Mouse (Mus musculus) heart, postnatal 10 days (tissue): Measurements from ENCODE around the gene Erp44. TPM values are rescaled to one million over a fixed set of nuclear protein-coding genes. Genes with fewer than 3 reads are reported as not detected.
A peak's percentile ranks its signal among the peaks of the same experiment; 100 is the strongest.

Experiments used
- DNase-seq, 2 experiments: peaks; one replicate each; pipeline ENCODE4 v3.0.0; 2021
- intact Hi-C: fragments of 180-260 bp; cut with DNase I; formaldehyde crosslinking; loops from one replicate; pipeline ENCODE4 v1.15.1; 2025
- total RNA-seq, 2 experiments: library from RNA; stranded (reverse); gene quantifications; 2 replicates each; pipeline ENCODE4 v1.2.3; 2021

Gene Erp44
- 10 to 100 TPM; 30.3 to 35.1 TPM for total RNA-seq

- DNase-seq = peak; percentile 98
- intact Hi-C loops = no loop called here
These were observed at the start of gene Erp44, which contains the start of gene Invs for GRCm38 (mm10) chr4:48279498-48280134. Gene Erp44, minus strand, starts transcription at chr4:48279558. Gene Invs, plus strand, starts transcription at chr4:48279760.

DNA sequence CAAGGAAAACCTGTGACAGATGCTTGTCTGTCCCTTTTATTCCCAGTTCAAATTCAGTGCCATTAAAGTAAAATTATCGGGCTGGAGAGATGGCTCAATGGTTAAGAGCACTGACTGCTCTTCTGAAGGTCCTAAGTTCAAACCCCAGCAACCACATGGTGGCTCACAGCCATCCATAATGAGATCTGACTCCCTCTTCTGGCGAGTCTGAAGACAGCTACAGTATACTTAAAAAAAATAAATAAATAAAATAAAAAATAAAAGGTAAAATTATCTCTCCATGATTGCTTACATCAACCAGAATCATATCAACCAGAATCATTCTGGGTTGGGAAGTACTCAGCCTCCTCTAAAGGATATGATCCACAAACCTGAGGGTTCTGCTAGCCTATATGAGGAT is 48.7 kb upstream of the Erp44 start:
- DNase-seq = no peak
- intact Hi-C loops = no loop called here

DNA sequence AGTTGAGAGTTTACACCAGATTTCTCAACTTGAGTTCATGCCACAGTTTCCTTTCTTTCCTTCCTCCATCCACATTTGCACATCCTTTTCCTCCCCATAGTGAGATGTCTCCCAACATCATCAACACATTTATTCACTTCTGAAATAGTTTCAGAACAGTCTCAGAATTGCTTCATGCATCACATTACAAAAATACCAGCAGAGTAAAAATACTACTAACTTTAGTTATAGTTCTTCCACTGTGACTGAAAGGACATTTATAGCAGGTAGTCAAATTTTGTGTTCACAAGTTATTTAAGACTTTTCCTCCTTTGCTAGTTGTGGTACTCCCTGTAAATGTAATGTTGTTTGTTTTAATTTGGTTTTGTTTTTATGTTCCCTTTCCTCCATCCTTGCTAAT is 47.8 kb upstream of the Erp44 start:
- intact Hi-C loops = no loop called here
- DNase-seq = no peak

DNA sequence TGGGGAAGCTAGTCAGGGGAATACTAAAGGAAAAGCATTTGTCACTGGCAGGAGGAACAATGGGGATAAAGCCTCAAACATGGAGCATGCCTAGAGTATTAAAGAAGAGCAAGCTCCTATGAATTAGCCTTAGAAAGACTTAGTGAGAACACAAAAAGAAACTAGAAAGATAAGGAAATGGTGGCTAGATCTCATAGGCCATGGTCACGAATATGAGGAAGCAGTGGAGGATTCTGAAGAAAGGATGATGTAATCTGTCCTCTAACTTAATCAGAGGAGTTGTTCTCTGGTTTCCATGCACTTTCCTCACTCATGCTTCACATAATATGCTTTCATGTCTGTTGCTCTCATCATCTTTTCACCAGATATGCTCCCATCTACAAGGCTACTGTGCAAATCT is 42.7 kb upstream of the Erp44 start:
- intact Hi-C loops = no loop called here
- no peak for DNase-seq

DNA sequence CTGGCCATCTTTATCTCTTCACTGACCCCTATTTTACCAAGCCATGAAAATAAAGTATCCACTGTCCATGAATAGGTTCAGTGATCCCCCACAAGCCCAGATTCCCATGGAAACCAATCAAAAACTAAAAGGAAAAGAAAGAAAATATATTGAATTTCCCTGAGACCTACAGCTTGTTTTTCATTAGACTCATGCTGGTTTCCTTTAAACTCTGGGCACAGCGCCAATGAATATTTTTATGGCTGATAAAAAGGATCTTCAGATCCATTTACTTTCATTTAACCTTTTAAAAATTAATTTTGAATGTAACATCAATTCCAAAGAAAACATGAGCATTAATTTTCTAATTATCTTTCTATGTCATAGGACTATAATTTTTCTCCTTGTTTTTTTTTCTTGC is 41.9 kb upstream of the Erp44 start:
- intact Hi-C loops = no loop called here
- DNase-seq = peak in 1 of 2 experiments; percentile 8

DNA sequence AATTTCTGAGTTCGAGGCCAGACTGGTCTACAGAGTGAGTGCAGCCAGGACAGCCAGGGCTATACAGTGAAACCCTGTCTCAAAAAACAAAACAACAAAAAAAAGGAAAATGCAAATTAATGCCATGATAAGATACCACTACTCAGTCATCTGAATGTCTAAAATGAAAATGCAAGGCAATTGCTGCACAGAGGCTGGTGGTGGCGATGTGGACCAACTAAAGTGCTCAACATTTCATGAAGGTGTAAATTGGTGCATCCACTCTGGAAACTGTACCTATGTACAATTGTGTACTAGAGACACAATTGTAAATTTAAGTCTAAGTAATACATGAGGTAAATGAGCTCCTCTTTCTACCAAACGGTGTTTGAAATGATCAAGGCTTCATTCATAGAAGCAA is 36.7 kb upstream of the Erp44 start:
- no peak for DNase-seq
- intact Hi-C loops = no loop called here

DNA sequence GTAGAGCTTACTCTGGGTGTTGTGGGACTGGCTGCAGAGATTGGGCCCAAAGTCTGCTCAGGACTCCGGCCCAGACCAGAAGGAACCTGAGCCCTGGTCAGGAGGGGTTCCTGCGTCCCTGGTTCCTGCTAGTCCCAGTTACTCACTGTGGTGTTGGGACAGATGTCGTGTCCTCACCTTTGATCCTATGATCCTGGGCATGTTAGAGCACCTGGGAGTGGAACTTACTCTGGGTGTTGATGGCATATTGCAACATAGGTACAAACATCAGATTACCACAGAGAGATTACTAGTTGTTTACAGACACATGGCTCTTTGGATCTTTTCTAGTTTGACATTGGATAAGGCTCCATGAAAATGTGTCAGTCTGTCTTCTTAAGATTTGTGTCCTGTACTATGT is 35.5 kb upstream of the Erp44 start:
- DNase-seq = no peak
- intact Hi-C loops = no loop called here

- intact Hi-C loops = no loop called here
- no peak for DNase-seq
These were observed 7.9 kb upstream of the Erp44 start for GRCm38 (mm10) chr4:48287086-48287757.

DNA sequence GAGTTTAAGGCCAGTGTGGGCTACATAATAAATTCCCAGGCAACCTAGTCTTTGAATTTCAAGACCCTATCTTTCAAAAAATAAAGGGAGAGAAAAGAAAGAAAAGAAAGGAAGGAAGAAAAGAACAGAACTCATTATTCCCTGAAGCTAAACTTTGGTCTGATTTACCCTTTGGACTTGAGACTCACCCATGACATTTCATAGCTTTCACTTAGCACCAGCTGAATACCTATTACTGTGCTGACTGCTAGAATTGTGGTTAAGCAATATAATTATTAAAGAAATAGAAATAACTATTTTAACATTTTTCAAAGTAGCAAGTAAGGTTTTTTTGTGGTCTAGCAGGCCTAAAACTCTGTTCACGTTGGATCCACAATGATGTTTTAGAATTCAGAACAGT is 1.8 kb upstream of the Erp44 start:
- DNase-seq = no peak
- intact Hi-C loops = no loop called here

GRCm38 (mm10) chr4:48278757-48279497 is 431 bp downstream of the Erp44 start:
- DNase-seq = no peak
- intact Hi-C loops = no loop called here

GRCm38 (mm10) chr4:48277011-48277410 is 2.3 kb downstream of the Erp44 start:
- no peak for DNase-seq
- intact Hi-C loops = no loop called here

DNA sequence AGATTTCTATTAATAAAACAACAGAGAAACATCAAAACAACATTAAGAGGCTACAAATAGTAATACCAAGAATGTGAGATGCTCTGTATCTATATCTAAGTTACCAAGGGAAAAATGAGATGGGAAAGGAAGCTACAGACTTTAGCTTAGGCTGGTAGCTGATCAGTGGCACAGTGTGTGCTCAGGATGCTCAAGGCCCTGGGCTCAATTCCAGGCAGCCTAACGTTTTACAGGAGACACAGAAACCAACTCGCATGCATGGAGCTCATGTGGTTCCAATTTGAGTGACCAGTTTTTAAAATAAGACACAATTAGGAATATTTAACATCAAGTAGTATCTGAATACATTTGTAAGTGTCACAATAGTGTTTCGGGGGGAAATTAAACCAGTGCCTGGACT is 3.6 kb downstream of the Erp44 start:
- DNase-seq = no peak
- intact Hi-C loops = no loop called here

GRCm38 (mm10) chr4:48273119-48273829 is 6.1 kb downstream of the Erp44 start:
- no peak for DNase-seq
- intact Hi-C loops = no loop called here

DNA sequence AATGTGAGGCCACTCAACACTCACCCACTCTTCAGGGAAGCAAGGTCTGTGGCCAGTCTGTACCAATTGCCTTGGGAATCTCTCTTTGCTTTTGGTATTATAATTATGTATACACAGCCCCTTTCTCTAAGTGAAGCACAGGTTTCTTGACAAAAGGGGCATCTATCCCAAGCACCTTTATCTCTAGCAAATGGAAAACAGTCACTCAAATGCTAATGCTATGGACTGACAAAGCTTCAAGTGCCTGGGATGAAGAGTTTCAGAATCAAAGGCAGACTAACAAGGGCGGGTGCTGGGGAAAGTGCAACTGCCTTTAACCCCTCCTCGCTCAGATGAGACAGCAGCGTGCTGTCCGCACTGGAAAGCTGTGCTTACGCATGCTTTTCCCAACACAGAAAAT is 7.5 kb downstream of the Erp44 start:
- intact Hi-C loops = no loop called here

DNA sequence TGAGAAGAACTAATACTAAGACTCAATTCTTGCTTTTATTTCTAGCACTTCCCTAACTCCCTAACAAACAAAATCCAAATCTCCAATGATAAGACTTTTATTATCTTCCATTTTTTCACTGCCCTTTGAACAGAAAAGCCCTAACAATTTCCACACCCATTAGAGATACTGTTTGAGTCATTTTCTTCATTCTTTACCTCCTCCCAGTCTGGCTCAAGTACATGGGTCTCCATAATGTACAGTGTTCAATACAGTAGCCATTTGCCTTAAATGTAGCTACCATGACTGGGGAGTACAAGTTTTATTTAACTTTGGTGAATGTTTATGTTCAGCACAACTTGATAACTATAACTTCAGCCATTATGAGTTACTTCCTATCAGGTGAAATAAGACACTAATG is 8.8 kb downstream of the Erp44 start:
- no peak for DNase-seq
- intact Hi-C loops = no loop called here

More for the DNA sequence above, 7.5 kb downstream of the Erp44 start:
- DNase-seq = no peak

DNA sequence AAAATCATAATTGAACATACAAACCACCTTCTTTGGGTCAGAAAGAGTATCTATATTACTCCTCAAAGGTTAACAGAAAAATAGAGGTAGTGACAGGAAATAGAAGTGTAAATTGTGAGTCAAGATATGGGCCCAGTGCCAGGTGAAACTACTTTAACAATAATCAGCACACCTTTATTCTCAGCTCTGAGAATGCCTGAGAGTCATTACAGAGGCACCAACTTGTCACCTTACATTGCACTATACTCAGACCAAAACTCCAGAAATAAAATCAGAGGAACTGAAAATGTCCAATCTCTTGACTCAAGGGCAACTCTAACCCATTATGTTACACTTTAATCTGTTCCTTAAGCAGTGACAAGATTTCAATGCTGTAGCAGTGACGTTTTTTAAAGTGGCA is 11.2 kb downstream of the Erp44 start:
- no peak for DNase-seq
- intact Hi-C loops = no loop called here

DNA sequence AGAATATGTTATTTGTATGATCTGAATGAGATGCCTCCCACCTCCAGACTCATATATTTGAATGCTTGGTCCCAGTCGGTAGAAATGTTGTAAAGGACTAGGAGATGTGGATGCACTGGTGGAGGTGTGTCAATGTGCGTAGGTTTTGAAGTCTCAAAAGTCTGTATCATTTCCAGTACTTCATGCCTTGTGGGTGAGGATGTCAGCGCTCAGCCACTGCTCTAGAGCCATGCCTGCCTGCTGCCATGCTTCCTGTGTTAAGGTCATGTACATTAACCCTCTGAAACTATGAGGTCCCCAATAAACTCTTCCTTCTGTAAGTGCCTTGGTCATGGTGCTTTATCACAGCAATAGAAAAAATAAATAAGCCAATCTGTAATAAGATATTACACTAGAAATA is 11.7 kb downstream of the Erp44 start:
- intact Hi-C loops = no loop called here
- DNase-seq = no peak

GRCm38 (mm10) chr4:48258045-48258444 is 21.3 kb downstream of the Erp44 start:
- DNase-seq = no peak
- intact Hi-C loops = no loop called here

GRCm38 (mm10) chr4:48253266-48253665 is 26.1 kb downstream of the Erp44 start:
- intact Hi-C loops = no loop called here

DNA sequence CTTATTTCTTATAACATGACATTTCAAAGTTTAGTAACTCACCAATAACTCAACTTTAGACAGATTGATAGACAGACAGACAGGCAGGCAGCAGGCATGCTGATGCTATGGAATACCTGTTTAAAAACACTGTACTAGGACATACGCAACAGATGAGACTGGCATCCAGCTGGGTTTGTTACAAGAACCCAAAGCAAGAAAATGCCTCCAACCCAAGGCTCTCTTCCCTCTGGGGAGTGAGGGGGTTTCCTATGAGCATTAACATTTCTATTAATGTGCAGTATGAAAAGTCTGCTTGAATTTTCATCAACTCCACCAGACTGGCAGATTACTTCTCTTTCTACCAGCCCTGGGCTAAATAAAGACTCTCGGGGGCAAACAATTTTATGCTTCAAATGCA is 35.1 kb downstream of the Erp44 start:
- intact Hi-C loops = no loop called here
- no peak for DNase-seq

More at GRCm38 (mm10) chr4:48253266-48253665, 26.1 kb downstream of the Erp44 start:
- no peak for DNase-seq

DNA sequence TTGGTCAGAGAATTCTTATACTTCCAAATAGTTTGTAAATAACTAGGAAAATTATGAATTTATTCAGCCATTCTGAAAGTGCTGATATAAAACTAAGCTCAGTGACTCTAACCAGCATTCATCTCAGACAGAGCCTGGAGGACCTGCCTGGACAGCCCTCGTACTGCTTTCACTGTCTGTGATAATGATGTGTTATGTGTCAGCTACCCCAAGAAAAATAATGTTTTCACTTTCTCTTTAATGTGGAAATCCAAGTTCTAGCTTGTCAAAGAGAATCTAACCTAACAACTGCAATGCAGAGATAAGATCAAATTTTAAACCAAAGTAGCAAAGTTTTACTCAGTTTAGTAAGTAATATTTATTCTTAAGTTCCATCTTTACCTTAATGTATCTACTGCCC is 35.6 kb downstream of the Erp44 start:
- intact Hi-C loops = no loop called here
- no peak for DNase-seq
